Mouse (Mus musculus): ENCODE results near the gene Sox3.

- TF ChIP-seq CTCF (IDR thresholded peaks at IDR 0.05) (no peak), EP300 (IDR thresholded peaks at IDR 0.05) (no peak)
Observed at GRCm38 (mm10) chrX:60890651-60891050, 2.6 kb downstream of the Sox3 start.

Data from lung, postnatal 0 days (tissue).